Mouse (Mus musculus) testis, adult 2 months (tissue): Measurements from ENCODE around the gene Scd4.

ENCODE experiments used
- CTCF ChIP-seq: fragments of 200-500 bp; IDR thresholded peaks from 2 replicates; pipeline ENCODE4 v1.5.1; 2012; ENCODE audit warnings: low read depth, mild to moderate bottlenecking, inconsistent platforms, low read length, moderate library complexity; ENCODE audit not compliant: control insufficient read depth, insufficient read depth, insufficient replicate concordance
- POLR2A ChIP-seq: fragments of 200-500 bp; IDR thresholded peaks from 2 replicates; pipeline ENCODE4 v1.6.1; 2012; ENCODE audit warnings: low read depth, mild to moderate bottlenecking, inconsistent platforms, low read length, moderate library complexity; ENCODE audit not compliant: control insufficient read depth

DNA sequence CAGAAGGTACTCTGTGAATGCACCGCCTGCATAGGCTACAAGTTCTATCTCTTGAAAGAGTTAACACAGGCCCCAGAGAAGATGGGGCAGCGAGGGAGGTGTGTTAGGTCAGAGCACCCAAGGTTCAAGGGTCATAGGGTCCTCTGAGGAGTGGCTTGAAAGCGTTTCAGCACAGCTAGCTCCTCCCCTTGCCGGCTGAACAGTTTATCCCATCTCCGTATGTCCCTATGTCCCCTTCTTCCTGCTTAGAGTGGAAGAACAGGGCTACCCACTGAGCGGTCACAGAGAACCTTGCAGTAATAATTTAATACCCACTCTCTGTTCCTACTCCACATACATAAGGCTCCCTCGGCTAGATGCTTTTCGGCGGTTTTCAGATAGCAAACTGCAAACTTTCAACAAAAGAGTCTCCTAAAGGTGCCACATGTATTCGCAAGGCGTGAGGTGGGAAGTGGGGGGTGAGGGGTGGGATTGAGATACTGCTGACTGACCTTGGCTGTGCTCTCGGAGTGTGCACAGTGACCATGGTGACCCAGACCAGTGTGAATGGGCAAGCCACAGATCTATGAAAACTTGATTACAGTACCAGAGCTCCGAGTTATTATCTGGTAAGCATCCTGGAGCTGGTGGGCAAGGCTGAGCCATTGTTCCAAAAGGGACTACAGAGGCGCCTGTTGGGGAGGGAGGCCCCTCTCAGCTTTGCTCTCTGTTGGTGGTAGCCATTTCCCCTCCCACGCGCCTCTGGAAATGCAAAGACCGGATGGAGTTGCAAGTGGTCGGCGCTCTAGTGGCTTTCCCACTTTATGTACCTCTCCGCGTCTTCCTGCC is 39.7 kb upstream of the Scd4 start, which contains the start of gene Scd2:
- TF ChIP-seq CTCF (no peak), POLR2A (no peak)
